Mouse (Mus musculus) ovary, adult 10 weeks (tissue): ENCODE data around the gene Olig2. TPM values are rescaled to one million over a fixed set of nuclear protein-coding genes. Genes with fewer than 3 reads are reported as not detected.

Source experiments
- polyA plus RNA-seq: library from polyadenylated mRNA; stranded (reverse); fragments of 350-450 nt; fragmentation: Illumina TruSeq; extraction: RNeasy Lipid Tissue Mini Kit (QIAGEN cat#74804); gene quantifications from one replicate; pipeline ENCODE4 v1.2.3, GENCODE M21; 2014

Gene Olig2
- polyA plus RNA-seq, result not detected

GRCm38 (mm10) chr16:91225233-91226037 lies at the start of gene Olig2:
Gene Olig2 (plus strand): TSS chr16:91225457.

GRCm38 (mm10) chr16:91269468-91270211 lies 44.4 kb downstream of the Olig2 start, which contains the start of gene Olig1:
Gene Olig1 (plus strand): TSS chr16:91269772.

Other genes with a start within 250 kb of the Olig2 start
- gene Synj1, start 214.1 kb upstream of the Olig2 start, polyA plus RNA-seq, result 31.1 TPM
- 91.2 TPM for gene Paxbp1, start 180.9 kb upstream of the Olig2 start, polyA plus RNA-seq
- gene 4932438H23Rik, start 130.3 kb upstream of the Olig2 start, polyA plus RNA-seq, result 0.60 TPM
- not detected for gene Olig1, start 44.3 kb downstream of the Olig2 start, polyA plus RNA-seq
- 133 TPM for gene Ifnar2, start 147.3 kb downstream of the Olig2 start, polyA plus RNA-seq
- not detected for gene Gm21970, start 166.3 kb downstream of the Olig2 start, polyA plus RNA-seq
- gene Il10rb, start 180.7 kb downstream of the Olig2 start, polyA plus RNA-seq, result 66.7 TPM